Mouse (Mus musculus) spleen, adult 2 months (tissue): ENCODE measurements at regions not wholly inside any gene's neighbourhood (a gene's known extent, or its start where the extent isn't known, plus 50 kb on each side); places are given as distances from the start of the nearest gene placed in this dataset.

Experiments used
- CTCF ChIP-seq: fragments of 200-500 bp; IDR thresholded peaks from 2 replicates; pipeline ENCODE4 v1.5.1; 2011; ENCODE audit warnings: mild to moderate bottlenecking, inconsistent platforms; ENCODE audit not compliant: insufficient read depth, insufficient read length, insufficient replicate concordance; ENCODE audit errors: extremely low read depth
- POLR2A ChIP-seq: fragments of 200-500 bp; IDR thresholded peaks from 2 replicates; pipeline ENCODE4 v1.6.1; 2011; ENCODE audit warnings: low read depth, low read length, inconsistent platforms

GRCm38 (mm10) chr10:91267886-91268285 lies 86.8 kb upstream of the Tmpo start:
- no peak for TF ChIP-seq CTCF
- no peak for TF ChIP-seq POLR2A
